Mouse (Mus musculus): Measurements from ENCODE around the gene Ackr4. TPM values are rescaled to one million over a fixed set of nuclear protein-coding genes. Genes with fewer than 3 reads are reported as not detected.

Ackr4 gene
- under 1 TPM; 0.21 TPM for total RNA-seq (2021)

DNA sequence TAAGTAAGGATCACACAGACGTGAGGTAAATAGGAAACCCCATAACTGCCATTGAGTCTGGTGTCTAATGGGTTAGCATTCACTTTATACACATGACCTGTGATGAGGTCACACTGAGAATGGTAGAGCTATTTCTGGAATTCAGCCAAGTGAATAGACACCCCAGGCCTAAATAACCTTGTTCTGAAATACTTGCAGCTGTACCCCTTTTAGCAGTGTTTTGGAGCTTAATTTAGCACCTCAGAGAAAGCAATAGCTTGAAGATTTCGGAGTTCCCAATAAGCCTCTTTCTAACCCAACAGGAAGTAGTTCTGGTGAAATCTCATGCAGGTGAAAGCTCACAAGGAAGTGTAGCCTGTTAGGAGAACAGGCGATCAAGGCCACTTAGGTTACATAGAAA is at the start of gene Ackr4:
Gene Ackr4 (minus strand): TSS at position 101 of the 400 bp plus-strand sequence.
- intact Hi-C loops (cut with DNase I): no loop called here
- no peak for DNase-seq (ENCODE audit: low spot score in 2 of 2)

- no peak for DNase-seq (ENCODE audit: low spot score in 2 of 2)
- intact Hi-C loops (cut with DNase I): no loop called here
Observed at GRCm38 (mm10) chr9:104172342-104172741, 45.6 kb upstream of the Ackr4 start.

DNA sequence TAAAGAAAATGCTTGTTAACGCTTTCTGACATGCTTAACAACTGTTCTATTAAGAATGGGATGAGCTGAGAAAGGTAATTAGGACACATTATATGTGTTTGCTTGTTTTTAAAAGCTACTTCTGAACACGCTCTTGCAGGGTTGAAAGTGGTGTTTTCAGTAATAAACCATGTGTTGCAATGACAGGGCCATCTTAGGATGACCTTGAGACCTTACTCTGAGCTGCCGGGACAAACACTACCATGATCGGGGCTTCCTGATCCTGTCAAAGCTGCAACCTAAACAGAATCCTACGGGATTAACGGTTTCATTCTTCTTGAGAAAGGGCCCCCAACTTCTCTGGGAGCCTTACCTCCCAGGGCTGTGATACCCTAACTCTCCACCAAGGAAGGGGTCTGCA is 44.9 kb upstream of the Ackr4 start:
- no peak for DNase-seq (ENCODE audit: low spot score in 2 of 2)
- intact Hi-C loops (cut with DNase I): no loop called here

- no peak for DNase-seq (ENCODE audit: low spot score in 2 of 2)
- intact Hi-C loops (cut with DNase I): loop anchor here (10.0 kb wide), 1 partner anchor 115 kb away; no protein-coding TSS in a partner anchor
Observed at GRCm38 (mm10) chr9:104169986-104170385, 43.3 kb upstream of the Ackr4 start.

DNA sequence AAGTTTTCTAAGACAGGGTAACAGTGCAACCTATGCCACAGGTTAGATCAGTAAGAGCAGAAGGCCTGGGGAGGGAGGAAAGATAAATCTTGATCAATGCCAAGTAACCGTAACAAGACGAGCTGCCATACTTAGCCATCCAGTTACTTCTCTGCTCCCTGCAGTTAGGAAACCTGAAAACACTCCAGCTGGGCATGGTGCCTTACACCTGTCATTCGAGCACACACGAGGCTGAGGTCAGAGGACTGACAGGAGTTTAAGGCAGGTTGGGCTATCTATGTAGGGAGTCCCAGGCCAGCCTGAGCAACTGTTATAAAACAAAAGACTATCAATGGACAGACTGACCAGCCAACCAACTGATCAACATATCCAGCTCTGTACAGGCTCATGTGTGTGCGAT is 39.2 kb upstream of the Ackr4 start:
- intact Hi-C loops (cut with DNase I): loop anchor here (10.0 kb wide), 1 partner anchor 111 kb away; no protein-coding TSS in a partner anchor
- DNase-seq (ENCODE audit: low spot score in 2 of 2): no peak

- intact Hi-C loops (cut with DNase I): loop anchor here (10.0 kb wide), 1 partner anchor 109 kb away; no protein-coding TSS in a partner anchor
- no peak for DNase-seq (ENCODE audit: low spot score in 2 of 2)
Observed at GRCm38 (mm10) chr9:104164194-104164593, 37.5 kb upstream of the Ackr4 start.

DNA sequence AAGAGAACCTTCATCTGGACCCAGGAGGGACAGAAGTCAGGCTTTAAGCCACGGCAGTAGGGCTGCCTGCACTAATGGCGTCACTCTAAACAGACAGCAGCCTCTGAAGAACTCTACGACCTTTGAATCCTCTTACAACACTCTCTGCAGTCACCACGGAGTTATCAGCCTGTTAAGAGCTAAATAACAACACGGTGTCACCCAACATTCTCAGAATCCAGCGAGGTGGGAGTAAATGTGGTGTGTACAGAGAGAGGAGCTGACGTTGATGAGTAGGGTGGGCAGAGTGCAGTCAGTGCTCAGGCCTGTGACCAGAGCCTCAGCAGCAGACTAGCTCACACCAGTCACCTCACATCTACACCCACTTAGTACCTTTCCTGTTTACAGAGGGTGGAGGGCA is 34.4 kb upstream of the Ackr4 start:
- intact Hi-C loops (cut with DNase I): loop anchor here (10.0 kb wide), 1 partner anchor 106 kb away; no protein-coding TSS in a partner anchor
- no peak for DNase-seq (ENCODE audit: low spot score in 2 of 2)

DNA sequence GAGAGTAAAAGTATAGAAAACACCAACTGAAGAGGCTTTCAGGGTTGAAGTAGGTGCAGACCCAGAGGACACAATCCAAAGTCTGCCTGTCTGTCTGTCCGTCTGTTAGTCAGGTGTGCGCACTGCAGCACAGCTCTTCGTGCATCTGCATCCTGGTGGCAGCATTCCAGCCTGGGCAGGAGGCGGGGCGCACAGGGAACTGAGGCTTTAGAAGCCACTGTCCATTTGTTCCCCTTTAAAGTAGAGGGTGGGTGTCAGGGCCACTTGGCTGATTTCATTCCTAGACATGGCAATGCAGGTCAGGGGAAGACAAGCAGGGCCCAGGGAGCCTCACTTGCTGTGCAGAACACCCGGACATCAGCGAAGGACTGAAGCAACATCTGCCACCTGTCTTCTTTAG is 30.6 kb upstream of the Ackr4 start:
- no peak for DNase-seq (ENCODE audit: low spot score in 2 of 2)
- intact Hi-C loops (cut with DNase I): no loop called here

GRCm38 (mm10) chr9:104156506-104156905 is 29.8 kb upstream of the Ackr4 start:
- intact Hi-C loops (cut with DNase I): no loop called here
- no peak for DNase-seq (ENCODE audit: low spot score in 2 of 2)

- intact Hi-C loops (cut with DNase I): no loop called here
- no peak for DNase-seq (ENCODE audit: low spot score in 2 of 2)
Observed at GRCm38 (mm10) chr9:104155100-104155715, 28.5 kb upstream of the Ackr4 start.

GRCm38 (mm10) chr9:104152121-104152520 is 25.4 kb upstream of the Ackr4 start:
- intact Hi-C loops (cut with DNase I): no loop called here
- DNase-seq (ENCODE audit: low spot score in 2 of 2): no peak

GRCm38 (mm10) chr9:104148969-104149368 is 22.2 kb upstream of the Ackr4 start:
- intact Hi-C loops (cut with DNase I): no loop called here
- no peak for DNase-seq (ENCODE audit: low spot score in 2 of 2)

- DNase-seq (ENCODE audit: low spot score in 2 of 2): no peak
- intact Hi-C loops (cut with DNase I): no loop called here
Observed at GRCm38 (mm10) chr9:104146683-104147082, 19.9 kb upstream of the Ackr4 start.

DNA sequence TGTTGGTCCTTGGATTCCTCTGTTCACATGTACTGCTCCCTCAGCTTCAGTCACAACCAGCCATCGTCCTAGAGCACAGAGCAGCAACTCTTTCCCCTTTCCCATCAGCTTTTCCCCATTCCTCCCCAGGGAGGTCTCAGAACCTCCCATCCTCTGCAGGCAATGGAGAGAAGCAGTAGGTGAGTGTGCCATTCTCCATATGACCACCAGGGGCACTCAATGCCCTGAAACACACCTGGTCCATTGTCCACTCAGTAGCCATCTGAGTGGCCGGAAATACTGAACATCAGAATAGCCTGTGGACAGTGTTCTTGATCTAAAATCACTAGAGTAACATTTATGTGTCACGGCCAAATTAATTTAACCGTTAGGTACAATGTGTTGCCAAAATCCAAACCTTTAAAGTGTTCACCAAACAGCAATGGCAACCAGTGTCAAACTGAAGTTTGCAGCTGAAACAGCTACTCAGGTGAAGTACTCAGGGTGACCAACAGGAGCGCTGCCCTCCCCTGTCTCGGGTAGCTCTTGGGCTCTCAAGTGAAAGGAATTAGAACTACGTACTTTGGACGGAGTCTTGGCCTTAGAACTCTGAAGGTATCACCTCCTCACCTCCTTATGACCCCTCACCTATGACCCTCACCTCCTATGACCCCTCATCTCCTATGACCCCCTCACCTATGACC is 17.7 kb upstream of the Ackr4 start:
- intact Hi-C loops (cut with DNase I): no loop called here

DNA sequence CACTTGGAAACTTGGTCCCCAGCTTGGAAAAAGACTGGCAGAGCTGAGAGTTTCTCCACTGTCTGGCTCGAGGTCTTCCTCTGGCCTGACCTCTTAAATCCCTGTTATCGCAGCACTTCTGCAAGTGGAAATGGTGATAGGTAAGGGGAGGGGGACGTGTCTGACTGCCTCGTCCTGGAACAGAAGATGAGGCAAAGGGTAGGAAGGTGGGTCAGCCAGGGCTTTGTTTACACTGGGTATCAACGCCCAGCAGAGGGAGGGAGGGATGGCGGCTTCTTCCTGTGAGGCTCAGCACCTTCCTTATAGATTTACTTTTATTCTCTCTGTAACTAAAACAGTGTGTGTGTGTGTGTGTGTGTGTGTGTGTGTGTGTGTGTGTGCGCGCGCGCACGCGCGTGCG is 16.1 kb upstream of the Ackr4 start:
- DNase-seq (ENCODE audit: low spot score in 2 of 2): no peak
- intact Hi-C loops (cut with DNase I): no loop called here

More for the DNA sequence above, 17.7 kb upstream of the Ackr4 start:
- DNase-seq (ENCODE audit: low spot score in 2 of 2): no peak

- no peak for DNase-seq (ENCODE audit: low spot score in 2 of 2)
- intact Hi-C loops (cut with DNase I): no loop called here
Observed at GRCm38 (mm10) chr9:104140351-104140750, 13.6 kb upstream of the Ackr4 start.

DNA sequence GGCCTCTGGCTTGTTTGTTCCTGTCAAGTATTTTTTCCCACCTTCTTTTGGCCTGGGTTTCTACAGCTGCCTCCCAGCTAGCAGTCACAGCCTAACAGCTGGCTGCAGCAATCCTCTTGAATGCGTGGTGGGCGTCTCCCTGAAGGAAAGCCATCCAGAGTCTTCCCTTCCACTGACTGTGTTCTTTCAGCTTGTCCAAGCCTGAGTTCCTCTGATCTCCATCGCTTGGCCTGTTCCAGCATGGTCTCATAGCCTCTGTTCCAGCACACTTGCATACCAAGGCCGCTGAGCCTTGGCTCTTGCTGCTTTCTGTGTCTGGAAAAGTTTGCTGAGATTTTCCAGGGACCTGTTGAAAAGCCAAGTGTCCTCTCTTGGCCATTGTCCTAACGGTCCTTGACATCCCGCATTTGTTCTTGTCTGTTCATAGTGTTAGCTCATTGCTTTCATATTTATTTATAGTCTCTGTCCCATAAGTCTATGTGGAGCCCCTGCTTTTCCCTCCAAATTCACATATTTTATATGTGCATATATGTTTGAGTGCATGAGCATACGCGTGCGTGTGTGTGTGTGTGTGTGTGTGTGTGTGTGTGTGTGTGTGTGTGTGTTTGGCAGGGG is 3.5 kb upstream of the Ackr4 start:
- no peak for DNase-seq (ENCODE audit: low spot score in 2 of 2)
- intact Hi-C loops (cut with DNase I): no loop called here

GRCm38 (mm10) chr9:104128110-104128509 is 1.4 kb upstream of the Ackr4 start:
- DNase-seq (ENCODE audit: low spot score in 2 of 2): peak; percentile 45 to 81
- intact Hi-C loops (cut with DNase I): no loop called here

DNA sequence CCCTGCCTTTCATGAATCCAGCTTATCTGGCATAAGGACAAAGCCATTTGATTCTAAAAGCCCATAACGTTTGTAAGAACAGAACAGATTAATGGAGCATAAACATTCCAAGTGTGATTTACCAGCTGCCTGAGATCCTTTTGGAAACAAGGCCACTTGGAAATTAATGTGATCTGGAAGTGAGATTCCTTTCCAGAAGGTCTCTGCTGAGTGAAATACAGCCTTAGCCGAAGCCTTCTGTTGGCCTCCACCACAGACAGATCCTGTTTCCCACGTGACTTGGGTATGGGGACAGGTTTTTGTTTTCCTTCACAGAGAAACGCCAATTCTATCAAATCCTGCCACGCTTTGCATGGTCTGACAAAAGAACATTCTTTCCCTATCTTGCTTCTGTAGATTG is 3.1 kb downstream of the Ackr4 start:
- intact Hi-C loops (cut with DNase I): no loop called here
- no peak for DNase-seq (ENCODE audit: low spot score in 2 of 2)

GRCm38 (mm10) chr9:104123101-104123500 is 3.6 kb downstream of the Ackr4 start:
- no peak for DNase-seq (ENCODE audit: low spot score in 2 of 2)
- intact Hi-C loops (cut with DNase I): no loop called here

- intact Hi-C loops (cut with DNase I): no loop called here
- DNase-seq (ENCODE audit: low spot score in 2 of 2): no peak
Observed at GRCm38 (mm10) chr9:104109151-104109550, 17.6 kb downstream of the Ackr4 start.

All from left cerebral cortex, postnatal 25 days (tissue).